Comparison of ENCODE assay signal across 13 mouse cellular contexts in the genomic region with DNA sequence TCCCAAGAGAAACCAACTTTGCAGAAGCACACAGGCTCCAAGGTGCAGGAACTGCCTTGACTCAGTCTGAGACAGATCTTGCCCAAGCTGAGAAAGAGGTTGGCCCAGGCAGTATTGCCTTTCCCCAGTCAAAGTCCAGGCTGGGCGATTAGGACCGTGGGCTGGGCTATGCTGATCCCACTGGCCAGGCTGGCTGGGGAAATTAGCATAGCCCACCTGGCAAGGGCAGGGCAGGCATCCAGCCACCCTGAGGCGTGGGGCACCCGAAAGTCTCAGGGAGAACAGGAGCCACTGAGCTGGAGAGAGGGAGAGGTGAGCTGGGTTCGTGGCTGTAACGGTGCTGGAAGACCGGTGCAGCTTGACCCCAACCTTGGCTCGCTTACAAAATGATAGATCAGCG. TPM values are rescaled to one million over a fixed set of nuclear protein-coding genes. Genes with fewer than 3 reads are reported as not detected.
DNase-seq lines count a peak whose midpoint lies in the region; ATAC-seq and TF ChIP-seq lines count a peak whose summit lies in the region.
"Had no signal": no experiment of that assay in that cellular context is flagged by ENCODE, and none has a peak within 500 bp of the region (broad histone marks: within the 10 kb centered on the region; RNA-seq: fewer than 3 reads in every experiment).

No protein-coding gene starts in this region.

- TF ChIP-seq POLR2A in MEL (IDR thresholded peaks at IDR 0.05; ENCODE audit: control insufficient read depth in 1 of 2, insufficient read depth in 1 of 2, low read depth in 1 of 2, low read length in 2 of 2, poor library complexity in 1 of 2), result no peak

- no peak overlapping the region for H3K27ac ChIP-seq in kidney, embryonic 16.5 days (ENCODE audit: low read length)
- H3K27ac ChIP-seq in MEL (ENCODE audit: control insufficient read depth, low read depth, low read length), result no peak overlapping the region
- H3K27ac ChIP-seq in limb, embryonic 15.5 days, result no peak overlapping the region
- H3K27ac ChIP-seq: macrophage had no signal

- no peak for TF ChIP-seq EP300 in MEL (IDR thresholded peaks at IDR 0.05; ENCODE audit: low read depth in 1 of 2, low read length in 2 of 2)

- no peaks in the 10 kb centered on the region for H3K27me3 ChIP-seq in kidney, embryonic 16.5 days (ENCODE audit: insufficient read depth, low read length)
- no peaks in the 10 kb centered on the region for H3K27me3 ChIP-seq in MEL (ENCODE audit: control insufficient read depth in 1 of 2, insufficient read depth in 2 of 2, low read length in 2 of 2)
- no peaks in the 10 kb centered on the region for H3K27me3 ChIP-seq in limb, embryonic 15.5 days

- peak overlapping the region; percentile 34 for H3K4me2 ChIP-seq in kidney, embryonic 16.5 days (replicated peaks; ENCODE audit: low read depth, low read length)
- H3K4me2 ChIP-seq in limb, embryonic 15.5 days, result 0 out of 2 replicates have a peak overlapping the region, but pooled peaks have one; percentile 23

- 29% methylated on average over 9 of the region's 9 CpGs for WGBS in kidney, embryonic 16.5 days
- WGBS in limb, embryonic 15.5 days, result 29% methylated on average over 9 of the region's 9 CpGs

- DNase-seq in kidney, adult 8-10 months, result no peak
- DNase-seq in MEL (ENCODE audit: low read depth, low spot score) (peak; percentile 3), MN1 (ENCODE audit: low spot score) (no peak)
- no peak for DNase-seq in frontal cortex, adult 2 months (ENCODE audit: extremely low spot score in 1 of 2, low spot score in 1 of 2)
- DNase-seq in gastrocnemius, postnatal 36 days, result no peak

- H3K79me2 ChIP-seq in MEL (ENCODE audit: control insufficient read depth, insufficient read depth, low read length, poor library complexity), result no peaks in the 10 kb centered on the region

- H3K4me1 ChIP-seq in kidney, embryonic 16.5 days (ENCODE audit: insufficient read depth, low read length), result peaks cover 10% of the 10 kb centered on the region; the same call in 1 of the 2 replicates
- no peaks in the 10 kb centered on the region for H3K4me1 ChIP-seq in MEL (ENCODE audit: control insufficient read depth in 1 of 2, insufficient read depth in 2 of 2, low read length in 2 of 2)
- H3K4me1 ChIP-seq in limb, embryonic 15.5 days, result peaks cover 5% of the 10 kb centered on the region

- intact Hi-C loops in gastrocnemius, postnatal 36 days (cut with DNase I), result loop anchor here (2.0 to 5.0 kb wide), 2 partner anchors 253 to 413 kb away; no protein-coding TSS in a partner anchor

- no peak overlapping the region for H3K4me3 ChIP-seq in kidney, embryonic 16.5 days (ENCODE audit: low read length)
- H3K4me3 ChIP-seq in MEL (ENCODE audit: control insufficient read depth in 1 of 2, insufficient read depth in 1 of 2, low read depth in 2 of 2, low read length in 2 of 2), result peak overlapping the region in 1 of 2 experiments; percentile 43; a peak in 1 of 4 replicates
- H3K4me3 ChIP-seq in limb, embryonic 15.5 days, result no peak overlapping the region

- TF ChIP-seq RAD21 in MEL (IDR thresholded peaks at IDR 0.05; ENCODE audit: low read depth, low read length), result no peak

- no peak for TF ChIP-seq CTCF in MEL (IDR thresholded peaks at IDR 0.05 in 2 of 3, conservative IDR thresholded peaks at IDR 0.05 in 1 of 3; ENCODE audit: control insufficient read depth in 1 of 3, insufficient read depth in 1 of 3, low read depth in 2 of 3, low read length in 3 of 3, poor library complexity in 1 of 3, severe bottlenecking in 1 of 3)

- no peaks in the 10 kb centered on the region for H3K36me3 ChIP-seq in kidney, embryonic 16.5 days (ENCODE audit: insufficient read depth, low read length)
- no peaks in the 10 kb centered on the region for H3K36me3 ChIP-seq in MEL (ENCODE audit: control insufficient read depth in 1 of 2, insufficient read depth in 2 of 2, low read length in 2 of 2)
- H3K36me3 ChIP-seq in limb, embryonic 15.5 days, result no peaks in the 10 kb centered on the region

- H3K9ac ChIP-seq in kidney, embryonic 16.5 days (replicated peaks; ENCODE audit: low read length), result peak overlapping the region; percentile 12; the same call in 1 of the 2 replicates
- no peak overlapping the region for H3K9ac ChIP-seq in MEL (ENCODE audit: control insufficient read depth, low read depth, low read length, poor library complexity, severe bottlenecking)
- H3K9ac ChIP-seq in limb, embryonic 15.5 days, result no peak overlapping the region

- H3K9me3 ChIP-seq in kidney, embryonic 16.5 days (ENCODE audit: low read length), result no peaks in the 10 kb centered on the region
- no peaks in the 10 kb centered on the region for H3K9me3 ChIP-seq in MEL (replicated peaks; ENCODE audit: insufficient read depth, low read length)
- no peaks in the 10 kb centered on the region for H3K9me3 ChIP-seq in limb, embryonic 15.5 days

- no peak for ATAC-seq in kidney, embryonic 16.5 days (ENCODE audit: low FRiP score, low TSS enrichment)
- ATAC-seq in erythroblast, adult 5-6 weeks (replicated peaks; ENCODE audit: low FRiP score, poor library complexity, severe bottlenecking), result peak; percentile 13; the same call in 1 of the 2 replicates
- ATAC-seq in limb, embryonic 15.5 days (ENCODE audit: insufficient number of reproducible peaks, low FRiP score, low TSS enrichment, low read depth), result no peak

TF ChIP-seq in MEL, 35 proteins besides CTCF, POLR2A, EP300 and RAD21:
- TF ChIP-seq MYC (IDR thresholded peaks at IDR 0.05; ENCODE audit: low read depth, low read length) (no peak), CHD1 (IDR thresholded peaks at IDR 0.05; ENCODE audit: low read depth, low read length) (no peak), ELF1 (IDR thresholded peaks at IDR 0.05; ENCODE audit: low read depth, low read length) (no peak), KAT2A (conservative IDR thresholded peaks at IDR 0.05; ENCODE audit: low read depth, low read length) (no peak), TCF12 (IDR thresholded peaks at IDR 0.05; ENCODE audit: low read depth, low read length) (no peak), SMC3 (IDR thresholded peaks at IDR 0.05; ENCODE audit: low read depth, low read length) (no peak), E2F4 (IDR thresholded peaks at IDR 0.05; ENCODE audit: borderline replicate concordance, low read depth, low read length) (no peak), MEF2A (IDR thresholded peaks at IDR 0.05; ENCODE audit: extremely low read depth, insufficient replicate concordance, low read depth, low read length, poor library complexity, severe bottlenecking) (no peak), GATA1 (IDR thresholded peaks at IDR 0.05; ENCODE audit: low read depth, low read length) (no peak), NELFE (IDR thresholded peaks at IDR 0.05; ENCODE audit: low read depth, low read length) (no peak), ZMIZ1 (IDR thresholded peaks at IDR 0.05; ENCODE audit: low read depth, low read length) (no peak), TBP (IDR thresholded peaks at IDR 0.05; ENCODE audit: low read depth, low read length) (no peak), MXI1 (IDR thresholded peaks at IDR 0.05; ENCODE audit: low read depth, low read length) (no peak), USF2 (IDR thresholded peaks at IDR 0.05; ENCODE audit: borderline replicate concordance in 1 of 2, insufficient read depth in 1 of 2, low read depth in 1 of 2, low read length in 2 of 2) (no peak), HCFC1 (IDR thresholded peaks at IDR 0.05; ENCODE audit: low read depth, low read length) (no peak), GABPA (IDR thresholded peaks at IDR 0.05; ENCODE audit: low read depth, low read length) (no peak)

RNA-seq across cellular contexts. Expression of gene Srp9, which starts 15.4 kb away (rescaled TPM):
- polyA plus RNA-seq in kidney, embryonic 16.5 days (2015; fragmentation: Nextera tagmentation; extraction: Ambion mirVana), result 131 and 132 TPM in 2 replicates
- 61.3 and 61.8 TPM in 2 replicates for total RNA-seq in MEL (2012; rRNA removed)
- polyA plus RNA-seq in MEL (2012; ENCODE audit: insufficient read depth in 1 of 2, insufficient read length in 2 of 2, low read depth in 1 of 2, low replicate concordance in 2 of 2, missing spikeins in 1 of 2), result 10 to 100 TPM in 1 of 2 experiments, not detected in 1; 49.7 TPM
- total RNA-seq in erythroblast, adult 5-6 weeks (2015; ENCODE audit: low replicate concordance), result 33.4 and 50.4 TPM in 2 replicates
- total RNA-seq in erythroblast, adult 5-6 weeks (2017; ENCODE audit: low replicate concordance), result 21.3 and 21.4 TPM in 2 replicates
- 155 and 163 TPM in 2 replicates for polyA plus RNA-seq in limb, embryonic 15.5 days (2015; fragmentation: Nextera tagmentation; extraction: Ambion mirVana)
- 116 and 120 TPM in 2 replicates for polyA plus RNA-seq in frontal cortex, adult 2 months (2012; rRNA removed)
- 10 to 100 TPM; 38.7 to 42.4 TPM for total RNA-seq in gastrocnemius, postnatal 36 days (2021)

RNA-seq across cellular contexts. Expression of gene Vmn1r1, which starts 24.3 kb away (rescaled TPM):
- not detected in 2 replicates for polyA plus RNA-seq in kidney, embryonic 16.5 days (2015; fragmentation: Nextera tagmentation; extraction: Ambion mirVana)
- total RNA-seq in MEL (2012; rRNA removed), result not detected in 2 replicates
- polyA plus RNA-seq in MEL (2012; ENCODE audit: insufficient read depth in 1 of 2, insufficient read length in 2 of 2, low read depth in 1 of 2, low replicate concordance in 2 of 2, missing spikeins in 1 of 2), result under 1 TPM in 1 of 2 experiments, not detected in 1; 0.07 TPM
- not detected in 2 replicates for total RNA-seq in erythroblast, adult 5-6 weeks (2015; ENCODE audit: low replicate concordance)
- not detected in 2 replicates for total RNA-seq in erythroblast, adult 5-6 weeks (2017; ENCODE audit: low replicate concordance)
- polyA plus RNA-seq in limb, embryonic 15.5 days (2015; fragmentation: Nextera tagmentation; extraction: Ambion mirVana), result not detected in 2 replicates
- polyA plus RNA-seq in frontal cortex, adult 2 months (2012; rRNA removed), result not detected in 2 replicates
- not detected for total RNA-seq in gastrocnemius, postnatal 36 days (2021)
- total RNA-seq: granulocyte monocyte progenitor cell, adult 5-6 weeks; layer of hippocampus, postnatal 25 days had no signal
- polyA plus RNA-seq: brain, embryonic 14.5 days; embryonic facial prominence, embryonic 11.5 days; macrophage had no signal
